Mouse (Mus musculus): ENCODE measurements at regions not wholly inside any gene's neighbourhood (a gene's known extent, or its start where the extent isn't known, plus 50 kb on each side); places are given as distances from the start of the nearest gene placed in this dataset.

GRCm38 (mm10) chr9:14213283-14213682 is 61.6 kb upstream of the Sesn3 start:
- no peak for ATAC-seq (ENCODE audit: low FRiP score)
- no peaks in the 10 kb centered on the region for H3K27me3 ChIP-seq (replicated peaks)
- H3K4me1 ChIP-seq, result 0 out of 2 replicates have a peak, but pooled peaks cover 4% of the 10 kb centered on the region
- no peak overlapping the region for H3K4me3 ChIP-seq (replicated peaks)
- H3K9me3 ChIP-seq (replicated peaks), result no peaks in the 10 kb centered on the region
- no peak overlapping the region for H3K27ac ChIP-seq (replicated peaks)
- H3K9ac ChIP-seq (replicated peaks), result no peak overlapping the region
- 89% methylated on average over 2 of the region's 2 CpGs for WGBS
- H3K4me2 ChIP-seq, result no peak overlapping the region
- no peaks in the 10 kb centered on the region for H3K36me3 ChIP-seq

DNA sequence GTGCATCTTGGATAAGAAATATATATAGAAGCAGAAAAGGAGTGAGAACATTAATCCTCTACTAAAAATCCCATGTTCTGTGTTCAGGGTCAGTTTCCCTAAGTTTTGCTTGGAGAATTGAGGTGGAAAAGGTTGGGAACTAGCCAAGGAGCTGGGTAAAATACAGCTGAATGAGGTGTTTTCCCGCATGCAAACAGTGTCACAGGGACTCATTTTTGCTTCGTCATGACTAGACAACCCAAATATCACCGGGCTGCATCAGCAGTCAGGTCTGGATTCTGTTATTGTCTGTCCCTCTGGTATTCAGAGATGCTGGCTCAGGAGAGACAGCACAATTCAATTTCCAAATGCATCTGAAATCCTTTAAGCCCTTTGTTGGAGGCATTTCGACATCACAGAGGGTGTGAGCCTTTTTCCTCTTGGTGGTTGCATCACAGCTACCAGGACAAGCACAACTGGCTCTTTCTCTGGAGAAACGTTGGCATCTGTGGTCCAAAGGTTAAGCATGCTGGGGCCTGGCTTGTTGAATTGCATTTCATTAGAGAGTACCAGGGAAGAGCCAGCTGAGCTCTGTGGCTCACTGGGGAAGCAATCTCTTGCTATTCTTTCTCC is 59.6 kb upstream of the Sesn3 start:
- Histone ChIP-seq H3K36me3 (no peaks in the 10 kb centered on the region), H3K4me2 (no peak overlapping the region), H3K27me3 (replicated peaks) (no peaks in the 10 kb centered on the region), H3K9ac (replicated peaks) (no peak overlapping the region), H3K27ac (replicated peaks) (no peak overlapping the region), H3K4me1 (0 out of 2 replicates have a peak, but pooled peaks cover 4% of the 10 kb centered on the region), H3K9me3 (replicated peaks) (no peaks in the 10 kb centered on the region), H3K4me3 (replicated peaks) (no peak overlapping the region)
- no peak for ATAC-seq (ENCODE audit: low FRiP score)
- WGBS, result 54% methylated on average over 5 of the region's 5 CpGs

DNA sequence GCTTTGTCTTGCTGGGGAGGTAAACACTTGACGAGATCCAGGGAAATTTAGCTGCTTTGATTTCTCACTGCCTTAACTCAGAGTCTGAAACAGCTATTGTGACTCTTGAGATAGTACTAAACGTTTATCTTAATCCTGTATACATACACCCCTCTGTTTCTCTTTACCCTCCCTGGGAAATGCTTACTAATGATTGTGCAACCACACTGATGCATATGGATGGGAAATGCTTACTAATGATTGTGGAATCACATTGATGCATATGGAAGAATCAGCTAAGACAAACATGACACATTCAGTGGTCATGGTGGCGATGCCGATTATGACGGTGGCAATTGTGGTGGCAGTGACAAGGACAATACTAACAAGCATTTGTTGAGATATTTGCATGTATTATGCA is 58.9 kb upstream of the Sesn3 start:
- Histone ChIP-seq H3K9me3 (replicated peaks) (no peaks in the 10 kb centered on the region), H3K4me1 (0 out of 2 replicates have a peak, but pooled peaks cover 4% of the 10 kb centered on the region), H3K4me3 (replicated peaks) (no peak overlapping the region), H3K27me3 (replicated peaks) (no peaks in the 10 kb centered on the region), H3K27ac (replicated peaks) (no peak overlapping the region), H3K9ac (replicated peaks) (no peak overlapping the region), H3K4me2 (no peak overlapping the region), H3K36me3 (no peaks in the 10 kb centered on the region)
- ATAC-seq (ENCODE audit: low FRiP score), result no peak
- WGBS, result 80% methylated on average over 5 of the region's 5 CpGs

- Histone ChIP-seq H3K9ac (replicated peaks) (no peak overlapping the region), H3K4me3 (replicated peaks) (no peak overlapping the region), H3K4me1 (no peaks in the 10 kb centered on the region), H3K36me3 (no peaks in the 10 kb centered on the region), H3K4me2 (no peak overlapping the region), H3K9me3 (replicated peaks) (no peaks in the 10 kb centered on the region), H3K27me3 (replicated peaks) (no peaks in the 10 kb centered on the region), H3K27ac (replicated peaks) (no peak overlapping the region)
- WGBS, result 78% methylated on average over 2 of the region's 2 CpGs
- no peak for ATAC-seq (ENCODE audit: low FRiP score)
Measured at GRCm38 (mm10) chr9:14222936-14223335, 51.9 kb upstream of the Sesn3 start.
